Mouse (Mus musculus) spleen, adult 2 months (tissue): Measurements from ENCODE around the gene Ctsh.

Source experiments
- CTCF ChIP-seq: fragments of 200-500 bp; IDR thresholded peaks from 2 replicates; pipeline ENCODE4 v1.5.1; 2011; ENCODE audit warnings: mild to moderate bottlenecking, inconsistent platforms; ENCODE audit not compliant: insufficient read depth, insufficient read length, insufficient replicate concordance; ENCODE audit errors: extremely low read depth
- POLR2A ChIP-seq: fragments of 200-500 bp; IDR thresholded peaks from 2 replicates; pipeline ENCODE4 v1.6.1; 2011; ENCODE audit warnings: low read depth, low read length, inconsistent platforms

- TF ChIP-seq CTCF: no peak
- no peak; the same call in 1 of the 2 replicates for TF ChIP-seq POLR2A
Observed at GRCm38 (mm10) chr9:90114567-90115307, 60.8 kb downstream of the Ctsh start, which contains the start of gene Morf4l1.
